Mouse (Mus musculus) urinary bladder, adult 18-20 months (tissue): Measurements from ENCODE around the gene Cd248.
A peak's percentile ranks its signal among the peaks of the same experiment; 100 is the strongest.

ENCODE experiments used
- DNase-seq, 2 experiments: peaks; one replicate each; pipeline ENCODE4 v3.0.0; 2022; ENCODE audit warnings: low spot score in 2 of 2, mixed read lengths in 2 of 2

Gene Cd248

GRCm38 (mm10) chr19:5067867-5068569 is at the start of gene Cd248:
Gene Cd248, plus strand, starts transcription at chr19:5068078.
- peak in 1 of 2 experiments; percentile 55 for DNase-seq

GRCm38 (mm10) chr19:5018191-5018590 is 49.7 kb upstream of the Cd248 start:
- DNase-seq = no peak

- DNase-seq = no peak
These were observed 46.5 kb upstream of the Cd248 start for GRCm38 (mm10) chr19:5021416-5021815.

- DNase-seq = peak; percentile 90 to 94
These were observed 44.0 kb upstream of the Cd248 start, which contains the start of gene Slc29a2 for GRCm38 (mm10) chr19:5023621-5024479. Gene Slc29a2, plus strand, starts transcription at chr19:5023860.

GRCm38 (mm10) chr19:5026111-5026510 is 41.8 kb upstream of the Cd248 start:
- no peak for DNase-seq

- no peak for DNase-seq
These were observed 35.2 kb upstream of the Cd248 start for GRCm38 (mm10) chr19:5032686-5033085.

GRCm38 (mm10) chr19:5036577-5036976 is 31.3 kb upstream of the Cd248 start:
- DNase-seq = no peak

GRCm38 (mm10) chr19:5037678-5038571 is 30.0 kb upstream of the Cd248 start:
- DNase-seq = peak; percentile 60 to 62

- peak; percentile 80 to 85 for DNase-seq
These were observed 29.1 kb upstream of the Cd248 start, which contains the start of the genes B4gat1 and AC124502.3 for GRCm38 (mm10) chr19:5038709-5039156. Gene B4gat1, plus strand, starts transcription at chr19:5038826. Gene AC124502.3, plus strand, starts transcription at chr19:5038891.

- no peak for DNase-seq
These were observed 28.4 kb upstream of the Cd248 start for GRCm38 (mm10) chr19:5039301-5040114.

- peak; percentile 85 to 91 for DNase-seq
These were observed 26.9 kb upstream of the Cd248 start, which contains the start of gene Brms1 for GRCm38 (mm10) chr19:5040862-5041523. Gene Brms1, plus strand, starts transcription at chr19:5041354.

GRCm38 (mm10) chr19:5041588-5041987 is 26.3 kb upstream of the Cd248 start:
- no peak for DNase-seq

- DNase-seq = no peak
These were observed 22.3 kb upstream of the Cd248 start for GRCm38 (mm10) chr19:5045531-5045930.

- no peak for DNase-seq
These were observed 19.5 kb upstream of the Cd248 start for GRCm38 (mm10) chr19:5048138-5049056.

GRCm38 (mm10) chr19:5049325-5049724 is 18.6 kb upstream of the Cd248 start:
- no peak for DNase-seq

- peak; percentile 60 to 83 for DNase-seq
These were observed 17.6 kb upstream of the Cd248 start, which contains the start of gene Rin1 for GRCm38 (mm10) chr19:5050047-5050905. Gene Rin1, plus strand, starts transcription at chr19:5050481.

- no peak for DNase-seq
These were observed 16.8 kb upstream of the Cd248 start for GRCm38 (mm10) chr19:5051031-5051430.

GRCm38 (mm10) chr19:5051515-5051914 is 16.4 kb upstream of the Cd248 start:
- DNase-seq = no peak
